Mouse (Mus musculus) forebrain, embryonic 15.5 days (tissue): ENCODE measurements at regions not wholly inside any gene's neighbourhood (a gene's known extent, or its start where the extent isn't known, plus 50 kb on each side); places are given as distances from the start of the nearest gene placed in this dataset.

Experiments used
- ATAC-seq: fragments of 200-750 bp; cut with Nextera tagmentation; replicated peaks from 2 replicates; pipeline ENCODE4 v1.8.0; 2017; ENCODE audit warnings: mild to moderate bottlenecking, moderate TSS enrichment, moderate library complexity
- H3K27ac ChIP-seq: fragments of 300-500 bp; sonication (generic); replicated peaks from 2 replicates; pipeline ENCODE4 v1.5.1; 2015; ENCODE audit warnings: mild to moderate bottlenecking, inconsistent platforms
- H3K27me3 ChIP-seq: fragments of 300-500 bp; sonication (generic); 2 replicates; pipeline ENCODE4 v1.6.1; 2015; ENCODE audit warnings: inconsistent platforms
- H3K36me3 ChIP-seq: fragments of 300-500 bp; sonication (generic); 2 replicates; pipeline ENCODE4 v1.6.1; 2015; ENCODE audit warnings: mild to moderate bottlenecking, inconsistent platforms
- H3K4me1 ChIP-seq: fragments of 300-500 bp; sonication (generic); 2 replicates; pipeline ENCODE4 v1.6.1; 2015; ENCODE audit warnings: inconsistent platforms
- H3K4me2 ChIP-seq: fragments of 300-500 bp; sonication (generic); replicated peaks from 2 replicates; pipeline ENCODE4 v1.6.1; 2015; ENCODE audit warnings: mild to moderate bottlenecking, inconsistent platforms
- H3K4me3 ChIP-seq: fragments of 300-500 bp; sonication (generic); 2 replicates; pipeline ENCODE4 v1.5.1; 2015; ENCODE audit warnings: mild to moderate bottlenecking, inconsistent platforms
- H3K9ac ChIP-seq: fragments of 300-500 bp; sonication (generic); replicated peaks from 2 replicates; pipeline ENCODE4 v1.6.1; 2015; ENCODE audit warnings: mild to moderate bottlenecking, inconsistent platforms
- H3K9me3 ChIP-seq: fragments of 300-500 bp; sonication (generic); 2 replicates; pipeline ENCODE4 v1.6.1; 2016; ENCODE audit warnings: inconsistent platforms
- WGBS: fragments of 180-500 bp; shearing (Covaris S2); methylation state at CpG from one replicate; pipeline ENCODE4 v1.1.7; 2015; ENCODE audit warnings: mixed read lengths; 5-methylcytosine and 5-hydroxymethylcytosine counted together

GRCm38 (mm10) chr16:79142813-79143212 lies 51.9 kb upstream of the Tmprss15 start:
- 85% methylated on average over 1 of the region's 1 CpGs for WGBS

More at GRCm38 (mm10) chr16:79142813-79143212, 51.9 kb upstream of the Tmprss15 start:
- Histone ChIP-seq H3K27ac (no peak overlapping the region), H3K36me3 (no peaks in the 10 kb centered on the region), H3K27me3 (no peaks in the 10 kb centered on the region), H3K4me1 (no peaks in the 10 kb centered on the region), H3K9ac (no peak overlapping the region), H3K9me3 (no peaks in the 10 kb centered on the region), H3K4me3 (no peak overlapping the region), H3K4me2 (no peak overlapping the region)
- ATAC-seq = no peak
